Mouse (Mus musculus) layer of hippocampus, postnatal 36 days (tissue): Measurements from ENCODE around the gene Wfdc6b. TPM values are rescaled to one million over a fixed set of nuclear protein-coding genes. Genes with fewer than 3 reads are reported as not detected.
"Not testable (repeated sequence)": the region's sequence is repeated elsewhere in the genome, so short reads cannot be mapped to it uniquely, and the experiment has no call there.

Experiments
- DNase-seq, 2 experiments: peaks; one replicate each; pipeline ENCODE4 v3.0.0; 2022
- total RNA-seq, 2 experiments: library from RNA; stranded (reverse); gene quantifications; 2 replicates each; pipeline ENCODE4 v1.2.3; 2021

Wfdc6b gene
- not detected for total RNA-seq

GRCm38 (mm10) chr2:164613471-164613870 is at the start of gene Wfdc6b, which contains the start of gene Wfdc8:
Gene Wfdc6b (plus strand): TSS chr2:164613522.
Gene Wfdc8 (minus strand): TSS chr2:164613626.
- DNase-seq: not testable (repeated sequence)

DNA sequence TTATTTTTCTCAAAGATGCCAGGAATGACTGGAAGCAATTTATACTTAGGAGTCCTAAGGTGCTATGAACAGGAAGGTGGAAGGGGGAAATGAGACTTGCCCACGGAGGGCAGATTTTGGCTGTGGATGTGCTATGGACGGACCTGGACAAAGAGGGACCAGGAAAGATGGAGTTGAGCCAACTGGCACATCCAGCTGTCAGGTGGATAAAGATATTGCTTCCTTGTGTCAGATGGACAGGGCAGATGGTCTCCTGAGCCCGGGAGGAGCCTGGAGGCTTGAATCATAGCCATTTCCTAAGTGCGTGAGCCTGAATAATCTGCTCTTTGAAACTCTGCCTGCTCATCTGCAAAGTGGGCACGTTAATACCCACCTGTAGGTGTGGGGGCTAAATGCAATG is 49.0 kb upstream of the Wfdc6b start:
- DNase-seq: no peak

DNA sequence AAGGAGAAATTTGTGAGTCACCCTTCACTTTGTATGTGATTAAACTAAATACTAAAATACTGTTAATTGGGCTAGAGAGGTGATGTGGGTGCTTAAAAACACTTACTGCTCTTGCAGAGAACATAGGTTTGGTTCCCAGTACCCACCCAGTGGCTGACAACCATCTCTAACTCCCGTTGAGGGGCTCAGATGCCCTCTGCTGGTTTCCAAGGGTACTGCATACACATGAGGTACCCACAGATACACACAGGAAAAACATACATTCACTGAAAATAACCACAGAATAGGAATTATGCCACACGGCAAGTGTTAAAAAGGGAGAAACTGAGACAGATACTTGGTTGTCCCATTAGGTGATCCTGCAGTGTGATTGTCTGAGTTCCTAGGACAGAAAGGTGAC is 46.3 kb upstream of the Wfdc6b start:
- no peak for DNase-seq

DNA sequence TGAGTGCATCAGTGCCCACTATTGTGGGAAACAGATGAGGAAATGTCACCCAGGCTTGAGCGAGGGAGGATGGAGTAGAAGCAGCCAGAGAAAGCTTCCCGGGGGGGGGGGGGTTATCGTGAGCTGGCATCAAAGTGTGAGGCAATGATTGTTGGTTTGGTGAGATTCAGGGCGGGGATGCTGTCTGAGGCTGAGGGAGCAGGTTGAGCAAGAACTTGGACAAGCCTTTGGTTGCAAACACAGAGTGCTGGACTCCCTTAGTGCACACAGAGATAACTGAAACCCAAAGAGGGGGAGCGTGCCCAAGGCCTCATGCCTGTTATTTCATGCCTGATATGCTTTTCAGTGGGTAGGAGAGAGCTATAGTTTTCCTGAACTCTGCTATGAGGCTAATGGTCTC is 45.9 kb upstream of the Wfdc6b start:
- no peak for DNase-seq

DNA sequence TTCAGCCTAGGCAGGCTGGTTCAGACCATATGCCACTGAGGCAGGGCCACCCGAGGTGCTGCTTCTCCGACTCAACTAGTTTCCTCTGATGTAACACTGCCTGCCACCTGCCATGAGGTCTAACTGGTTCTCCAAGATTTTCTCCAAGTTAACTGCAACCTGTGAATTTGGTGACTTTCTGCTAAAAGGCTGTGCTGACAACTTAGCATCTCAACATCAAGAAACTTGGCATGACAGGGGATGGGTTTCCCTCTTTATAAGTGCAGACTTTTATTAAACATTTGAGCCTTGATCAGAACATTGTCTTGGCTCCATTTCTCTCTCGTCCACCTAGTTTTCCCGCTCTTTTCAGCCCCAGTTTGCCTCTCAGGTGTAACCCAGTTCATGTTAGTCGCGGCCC is 40.0 kb upstream of the Wfdc6b start, which contains the start of gene Spint3:
Spint3 (minus strand) TSS at position 101 of the 400 bp plus-strand sequence.
- not testable (repeated sequence) for DNase-seq

GRCm38 (mm10) chr2:164585025-164585725 is 28.1 kb upstream of the Wfdc6b start, which contains the start of gene Wfdc6a:
Gene Wfdc6a (minus strand): TSS chr2:164585447.
- DNase-seq: not testable (repeated sequence)

- DNase-seq: peak; percentile 5 to 18
Measured at GRCm38 (mm10) chr2:164592014-164592413, 21.3 kb upstream of the Wfdc6b start.

DNA sequence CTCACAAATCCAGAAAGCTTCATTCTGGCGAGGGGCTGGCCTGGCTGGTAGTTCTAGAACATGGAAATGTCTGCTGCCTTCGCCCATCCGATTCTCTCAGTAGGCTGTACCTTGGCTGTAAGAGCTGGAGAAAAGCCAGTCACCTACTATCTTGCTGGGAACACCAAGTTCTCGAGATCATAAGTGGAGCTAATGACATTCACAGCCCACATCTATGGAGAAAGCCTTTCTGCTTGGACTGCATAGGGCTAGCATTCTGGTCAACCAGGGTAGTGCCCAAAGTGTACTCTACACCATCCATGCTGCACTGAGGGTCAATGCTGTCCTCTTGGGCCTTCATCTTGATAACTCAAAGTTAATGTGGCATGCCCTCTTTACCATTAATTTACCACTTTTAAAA is 19.8 kb upstream of the Wfdc6b start, which contains the start of gene Eppin:
Eppin (minus strand) TSS at position 101 of the 400 bp plus-strand sequence.
- no peak for DNase-seq

DNA sequence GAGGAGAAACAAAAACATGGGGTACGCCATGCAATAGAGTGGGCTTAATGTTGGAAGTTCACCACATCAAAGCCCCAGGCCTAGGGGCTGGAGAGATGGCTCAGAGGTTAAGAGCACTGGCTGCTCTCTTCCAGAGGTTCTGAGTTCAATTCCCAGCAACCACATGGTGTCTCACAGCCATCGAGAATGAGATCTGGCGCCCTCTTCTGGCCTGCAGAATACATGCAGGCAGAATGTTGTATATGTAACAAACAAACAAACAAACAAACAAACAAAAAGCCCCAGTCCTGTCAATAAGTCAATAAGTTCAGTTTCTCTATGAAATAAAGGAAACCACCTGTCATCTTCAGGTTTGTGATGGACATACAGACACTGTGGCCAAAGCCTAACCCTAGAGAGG is 13.1 kb upstream of the Wfdc6b start:
- DNase-seq: no peak

- DNase-seq: no peak
Measured at GRCm38 (mm10) chr2:164603482-164603881, 9.8 kb upstream of the Wfdc6b start.

DNA sequence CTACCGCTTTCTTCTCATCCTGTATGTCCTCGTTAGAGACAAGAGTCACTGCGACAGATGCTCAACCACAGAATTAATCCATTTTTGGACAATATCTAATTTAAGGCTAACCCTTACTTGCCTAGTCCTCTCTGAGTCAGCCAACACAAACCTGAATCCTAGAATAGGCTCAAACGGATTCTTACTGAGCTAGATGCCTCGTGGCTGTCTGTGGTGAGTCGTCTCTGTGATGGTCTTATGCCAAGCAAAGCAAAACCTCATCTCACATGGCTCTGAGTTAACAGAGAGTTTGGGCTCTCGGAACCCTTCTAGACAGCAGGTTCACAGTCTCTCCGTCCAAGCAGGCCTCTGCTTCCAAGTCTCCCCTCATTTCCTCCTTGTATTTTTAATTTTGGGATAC is 8.9 kb upstream of the Wfdc6b start:
- DNase-seq: no peak

DNA sequence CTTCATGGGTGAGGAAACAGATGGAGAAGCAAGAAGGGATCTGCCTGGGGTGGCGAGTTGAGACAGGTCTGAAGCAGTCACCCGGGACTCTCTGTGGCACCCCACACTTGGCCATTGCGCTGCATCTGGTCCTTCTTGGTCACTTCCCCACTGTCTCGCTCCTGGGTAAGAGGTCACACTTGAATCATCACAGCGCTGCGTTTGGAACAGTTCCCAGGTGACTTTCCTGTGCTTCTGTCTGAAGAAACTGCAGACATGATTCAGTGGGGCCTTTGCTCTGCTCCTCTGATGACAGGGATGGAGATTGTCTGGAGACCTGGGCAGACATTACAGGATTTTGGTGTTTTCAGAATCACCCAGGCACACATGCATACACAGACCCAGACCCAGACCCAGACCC is 4.5 kb upstream of the Wfdc6b start:
- DNase-seq: no peak

GRCm38 (mm10) chr2:164615386-164615785 is 2.1 kb downstream of the Wfdc6b start:
- DNase-seq: no peak

DNA sequence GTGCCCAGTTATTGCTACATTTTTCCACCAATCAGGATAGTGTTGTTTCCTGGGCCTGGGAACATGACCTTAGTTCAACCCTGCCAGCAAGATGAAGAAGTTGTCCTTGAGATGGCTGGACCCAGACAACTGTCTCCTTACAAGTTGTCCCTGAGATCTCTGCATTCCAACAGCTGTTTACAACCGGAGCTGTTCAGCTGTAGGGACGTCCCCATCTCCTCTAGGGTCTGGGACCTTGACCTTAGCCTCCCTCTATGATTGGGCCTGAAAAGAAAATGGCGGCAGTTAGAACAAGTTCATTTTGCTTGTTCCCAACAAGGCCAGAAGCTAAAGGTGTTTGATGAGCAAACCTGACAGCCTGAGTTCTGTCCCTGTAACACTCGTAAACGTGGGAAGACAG is 5.7 kb downstream of the Wfdc6b start:
- no peak for DNase-seq

GRCm38 (mm10) chr2:164621775-164622174 is 8.5 kb downstream of the Wfdc6b start:
- no peak for DNase-seq

- no peak for DNase-seq
Measured at GRCm38 (mm10) chr2:164635266-164635665, 21.9 kb downstream of the Wfdc6b start.

GRCm38 (mm10) chr2:164638696-164639095 is 25.4 kb downstream of the Wfdc6b start, which contains the start of gene Wfdc16:
Gene Wfdc16 (minus strand): TSS chr2:164638796.
- DNase-seq: no peak

DNA sequence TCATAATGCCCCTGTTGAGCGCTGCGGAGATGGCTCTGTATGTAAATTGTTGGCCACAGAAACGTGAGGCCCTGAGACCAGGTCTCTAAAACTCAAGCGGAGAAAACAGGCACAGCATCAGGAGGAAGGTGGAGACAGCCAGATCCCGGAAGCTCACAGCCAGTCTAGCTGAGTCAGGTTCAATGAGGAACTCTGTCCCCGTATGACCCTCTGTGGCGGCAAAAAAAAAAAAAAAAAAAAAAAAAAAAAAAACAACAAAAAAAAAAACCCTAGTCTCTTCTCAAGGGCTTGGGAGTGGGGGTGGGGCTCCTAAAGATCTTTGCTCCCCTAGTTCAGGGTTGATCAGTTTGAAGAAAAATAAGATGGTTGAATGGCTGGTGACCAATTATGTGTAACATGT is 27.8 kb downstream of the Wfdc6b start:
- DNase-seq: no peak

- DNase-seq: peak in 1 of 2 experiments; percentile 15
Measured at GRCm38 (mm10) chr2:164641881-164642673, 28.8 kb downstream of the Wfdc6b start.

GRCm38 (mm10) chr2:164655858-164656257 is 42.5 kb downstream of the Wfdc6b start, which contains the start of gene Wfdc10:
Gene Wfdc10 (plus strand): TSS chr2:164656046.
- peak in 1 of 2 experiments; percentile 5 for DNase-seq

DNA sequence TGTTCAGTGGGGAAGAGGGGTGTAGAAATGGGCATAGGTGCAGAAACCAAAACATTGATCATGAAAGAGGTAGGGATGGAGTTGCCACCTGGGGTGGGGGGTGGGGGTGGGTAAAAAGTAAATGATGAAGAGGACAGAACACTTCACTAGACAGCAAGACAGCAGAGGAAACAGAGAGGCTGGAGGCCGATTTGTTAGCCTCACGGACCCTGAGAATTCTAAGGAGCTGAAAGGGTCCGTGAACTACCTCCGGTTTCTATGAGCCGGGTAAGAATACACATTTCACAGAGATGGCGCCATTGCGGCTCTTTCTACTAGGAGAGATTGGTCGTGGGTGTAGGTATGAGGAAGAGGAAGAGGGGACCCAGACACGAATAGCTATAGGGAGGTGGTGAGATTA is 43.2 kb downstream of the Wfdc6b start, which contains the start of gene Wfdc9:
Wfdc9 (minus strand) TSS at position 101 of the 400 bp plus-strand sequence.
- no peak for DNase-seq

DNA sequence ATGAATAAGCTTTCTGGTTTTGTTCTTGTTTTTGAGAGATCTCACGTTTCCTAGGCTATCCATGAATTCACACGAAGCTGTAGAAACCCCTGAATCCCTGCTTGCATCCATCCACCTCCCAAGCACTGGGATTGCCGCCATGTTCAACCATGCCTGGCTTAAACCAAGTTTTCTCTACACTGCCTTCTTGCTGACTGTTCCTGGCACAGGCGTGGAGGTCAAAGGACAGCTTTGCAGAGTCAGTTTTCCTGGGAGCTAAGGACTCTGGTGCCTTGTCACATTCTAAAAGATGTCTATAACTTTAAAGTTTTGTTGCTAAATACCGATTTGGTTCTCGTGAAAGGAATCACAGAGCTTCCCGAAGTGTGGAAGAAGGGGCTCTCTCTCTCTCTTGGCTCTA is 51.5 kb downstream of the Wfdc6b start:
- no peak for DNase-seq
